Mouse (Mus musculus) neural tube, embryonic 14.5 days (tissue): Measurements from ENCODE around the gene Ubl4a. TPM values are rescaled to one million over a fixed set of nuclear protein-coding genes. Genes with fewer than 3 reads are reported as not detected.

Source experiments
- ATAC-seq: fragments of 200-750 bp; cut with Nextera tagmentation; 2 replicates; pipeline ENCODE4 v1.8.0; 2017; ENCODE audit warnings: low read depth, mild to moderate bottlenecking, moderate TSS enrichment, moderate library complexity
- H3K27ac ChIP-seq: fragments of 300-500 bp; sonication (generic); 2 replicates; pipeline ENCODE4 v1.5.1; 2014; ENCODE audit warnings: low read depth, mild to moderate bottlenecking, control low read depth, low read length, moderate library complexity, mixed read lengths
- H3K27me3 ChIP-seq: fragments of 300-500 bp; sonication (generic); 2 replicates; pipeline ENCODE4 v1.6.1; 2014; ENCODE audit warnings: low read length; ENCODE audit not compliant: control insufficient read depth, insufficient read depth
- H3K36me3 ChIP-seq: fragments of 300-500 bp; sonication (generic); 2 replicates; pipeline ENCODE4 v1.6.1; 2014; ENCODE audit warnings: low read length, mixed read lengths; ENCODE audit not compliant: control insufficient read depth, insufficient read depth
- H3K4me1 ChIP-seq: fragments of 300-500 bp; sonication (generic); 2 replicates; pipeline ENCODE4 v1.6.1; 2014; ENCODE audit warnings: low read length; ENCODE audit not compliant: control insufficient read depth, insufficient read depth
- H3K4me2 ChIP-seq: fragments of 300-500 bp; sonication (generic); 2 replicates; pipeline ENCODE4 v1.6.1; 2014; ENCODE audit warnings: mild to moderate bottlenecking, low read depth, low read length, control low read depth
- H3K4me3 ChIP-seq: fragments of 300-500 bp; sonication (generic); 2 replicates; pipeline ENCODE4 v1.5.1; 2014; ENCODE audit warnings: low read depth, low read length, control low read depth, mixed read lengths
- H3K9ac ChIP-seq: fragments of 300-500 bp; sonication (generic); replicated peaks from 2 replicates; pipeline ENCODE4 v1.6.1; 2014; ENCODE audit warnings: low read depth, mild to moderate bottlenecking, control low read depth, low read length, mixed read lengths
- H3K9me3 ChIP-seq: fragments of 300-500 bp; sonication (generic); 2 replicates; pipeline ENCODE4 v1.6.1; 2016; ENCODE audit warnings: low read length; ENCODE audit not compliant: control insufficient read depth
- WGBS: fragments of 180-500 bp; shearing (Covaris S2); extraction: QIAGEN DNeasy Blood & Tissue Kit; methylation state at CpG from one replicate; pipeline ENCODE4 v1.1.7; 2014; 5-methylcytosine and 5-hydroxymethylcytosine counted together
- polyA plus RNA-seq: library from polyadenylated mRNA; unstranded; fragments of >200 nt; fragmentation: Nextera tagmentation; extraction: Ambion mirVana; gene quantifications from 2 replicates; pipeline ENCODE4 v1.2.1, GENCODE M21; 2014

Ubl4a gene
- 70.3 and 73.7 TPM in 2 replicates for polyA plus RNA-seq

DNA sequence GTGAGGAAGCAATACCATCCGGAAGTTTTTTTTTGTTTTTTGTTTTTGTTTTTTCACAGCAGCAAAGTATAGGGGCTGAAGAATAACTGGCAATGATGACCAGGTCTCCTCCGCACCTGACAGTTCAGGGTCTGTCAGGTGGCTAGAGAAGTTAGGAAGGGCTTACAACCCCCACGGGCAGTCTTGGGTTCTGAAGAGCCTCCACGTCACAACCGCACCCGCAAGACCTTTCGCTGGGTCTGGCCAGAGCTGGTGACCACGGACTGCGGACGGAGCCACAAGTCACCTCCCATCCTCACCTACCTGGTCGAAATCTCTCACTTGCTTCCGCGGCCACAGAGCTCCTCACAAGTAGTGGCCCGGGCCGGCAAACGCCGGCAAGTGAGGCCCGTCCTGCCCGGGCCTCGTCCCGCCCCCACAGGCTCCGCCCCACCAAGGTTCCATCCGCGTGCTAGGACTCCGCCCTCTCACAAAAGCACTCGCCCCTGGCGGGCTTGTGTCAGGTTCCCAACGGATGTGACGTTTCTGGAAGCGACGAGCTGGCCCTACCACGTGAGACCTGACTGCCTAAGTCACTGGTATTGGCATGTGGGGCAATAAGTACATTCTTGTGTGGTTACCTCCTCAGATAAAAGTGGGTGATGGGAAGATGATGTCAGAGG lies at the start of gene Ubl4a, which contains the start of gene Slc10a3:
Gene Ubl4a, minus strand, starts transcription at position 331 of the 662 bp plus-strand sequence.
Gene Slc10a3, minus strand, starts transcription at position 462 of the 662 bp plus-strand sequence.
- Histone ChIP-seq H3K27ac (no peak within 1 kb of the TSS), H3K9me3 (no peaks in the 10 kb centered on the region), H3K27me3 (no peaks in the 10 kb centered on the region), H3K4me2 (peak within 1 kb of the TSS; percentile 53), H3K4me1 (0 out of 2 replicates have a peak, but pooled peaks cover 5% of the 10 kb centered on the region), H3K9ac (peak within 1 kb of the TSS; percentile 44; the same call in 1 of the 2 replicates), H3K36me3 (no peaks in the 10 kb centered on the region), H3K4me3 (peak within 1 kb of the TSS; percentile 36)
- whole genome bisulfite sequencing, result 17% methylated on average over 32 of the region's 32 CpGs
- ATAC-seq, result peak; percentile 92

DNA sequence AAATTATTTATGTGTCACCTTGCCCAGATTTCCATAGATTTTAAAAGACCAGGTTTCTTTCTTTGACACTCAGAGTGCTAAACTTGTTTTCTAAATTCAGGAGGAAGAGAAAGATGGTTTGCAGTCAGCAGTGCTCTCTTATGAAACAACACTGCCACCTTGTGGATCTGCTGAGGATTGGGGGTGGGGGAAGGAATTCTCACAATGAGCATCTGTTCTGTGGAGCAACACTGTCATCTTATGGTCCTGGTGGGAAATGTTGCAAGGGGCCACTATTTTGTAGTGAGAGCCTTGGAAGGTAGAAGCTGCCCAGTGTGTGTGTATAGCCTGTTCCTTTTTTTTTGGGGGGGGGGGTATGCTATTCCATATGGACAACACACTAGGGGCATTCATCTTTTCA lies 40.4 kb upstream of the Ubl4a start:
- Histone ChIP-seq H3K4me3 (no peak overlapping the region), H3K4me2 (no peak overlapping the region), H3K27ac (no peak overlapping the region), H3K36me3 (no peaks in the 10 kb centered on the region), H3K9me3 (no peaks in the 10 kb centered on the region), H3K4me1 (no peaks in the 10 kb centered on the region), H3K9ac (no peak overlapping the region), H3K27me3 (no peaks in the 10 kb centered on the region)
- ATAC-seq, result peak; percentile 84

DNA sequence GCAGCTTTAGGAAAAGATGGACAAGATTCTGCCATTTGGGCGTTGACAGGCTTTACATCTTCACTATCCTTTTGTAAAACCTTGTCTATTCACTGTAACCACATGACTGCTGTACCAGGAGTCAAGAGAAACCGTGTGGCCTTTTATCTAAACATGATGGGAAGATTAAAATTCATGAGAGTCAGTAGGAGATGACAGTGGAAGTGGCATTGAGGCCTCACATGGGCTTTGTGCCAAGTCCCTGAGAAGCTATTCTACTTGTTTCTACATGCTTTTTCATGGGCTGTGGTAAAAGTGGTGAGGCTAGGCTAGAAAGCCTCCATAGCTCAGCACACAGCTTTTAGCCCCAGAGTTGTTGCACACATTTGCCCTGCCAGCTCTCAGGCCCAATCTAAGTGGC lies 35.3 kb upstream of the Ubl4a start:
- Histone ChIP-seq H3K9ac (no peak overlapping the region), H3K27me3 (no peaks in the 10 kb centered on the region), H3K4me1 (no peaks in the 10 kb centered on the region), H3K4me3 (no peak overlapping the region), H3K27ac (no peak overlapping the region), H3K36me3 (no peaks in the 10 kb centered on the region), H3K9me3 (no peaks in the 10 kb centered on the region), H3K4me2 (no peak overlapping the region)
- 52% methylated on average over 2 of the region's 2 CpGs for WGBS
- no peak for ATAC-seq

DNA sequence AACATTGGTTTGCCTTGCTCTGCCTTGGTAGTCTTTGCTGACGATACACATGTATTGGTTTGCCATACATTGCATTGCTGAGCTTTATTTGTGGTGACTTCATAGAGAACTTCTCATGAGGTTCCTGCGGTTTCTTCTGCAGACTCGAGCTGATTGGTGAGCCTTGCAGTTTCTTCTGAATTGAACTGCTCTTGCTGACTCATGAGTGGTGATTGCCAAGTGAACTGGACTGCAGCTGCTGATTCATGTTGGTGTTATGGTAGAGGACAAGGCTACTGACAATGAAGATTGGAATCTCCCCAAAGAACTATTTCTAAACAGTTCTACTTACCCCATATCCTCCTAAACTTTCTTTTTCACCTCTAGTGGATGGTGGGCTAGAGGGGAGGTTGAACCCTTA lies 27.1 kb upstream of the Ubl4a start:
- no peak overlapping the region for H3K4me2 ChIP-seq
- H3K36me3 ChIP-seq, result no peaks in the 10 kb centered on the region
- H3K9ac ChIP-seq, result no peak overlapping the region
- ATAC-seq, result no peak
- WGBS, result 80% methylated on average over 3 of the region's 3 CpGs
- H3K27me3 ChIP-seq, result no peaks in the 10 kb centered on the region
- no peaks in the 10 kb centered on the region for H3K4me1 ChIP-seq
- H3K27ac ChIP-seq, result no peak overlapping the region
- no peaks in the 10 kb centered on the region for H3K9me3 ChIP-seq
- H3K4me3 ChIP-seq, result no peak overlapping the region

DNA sequence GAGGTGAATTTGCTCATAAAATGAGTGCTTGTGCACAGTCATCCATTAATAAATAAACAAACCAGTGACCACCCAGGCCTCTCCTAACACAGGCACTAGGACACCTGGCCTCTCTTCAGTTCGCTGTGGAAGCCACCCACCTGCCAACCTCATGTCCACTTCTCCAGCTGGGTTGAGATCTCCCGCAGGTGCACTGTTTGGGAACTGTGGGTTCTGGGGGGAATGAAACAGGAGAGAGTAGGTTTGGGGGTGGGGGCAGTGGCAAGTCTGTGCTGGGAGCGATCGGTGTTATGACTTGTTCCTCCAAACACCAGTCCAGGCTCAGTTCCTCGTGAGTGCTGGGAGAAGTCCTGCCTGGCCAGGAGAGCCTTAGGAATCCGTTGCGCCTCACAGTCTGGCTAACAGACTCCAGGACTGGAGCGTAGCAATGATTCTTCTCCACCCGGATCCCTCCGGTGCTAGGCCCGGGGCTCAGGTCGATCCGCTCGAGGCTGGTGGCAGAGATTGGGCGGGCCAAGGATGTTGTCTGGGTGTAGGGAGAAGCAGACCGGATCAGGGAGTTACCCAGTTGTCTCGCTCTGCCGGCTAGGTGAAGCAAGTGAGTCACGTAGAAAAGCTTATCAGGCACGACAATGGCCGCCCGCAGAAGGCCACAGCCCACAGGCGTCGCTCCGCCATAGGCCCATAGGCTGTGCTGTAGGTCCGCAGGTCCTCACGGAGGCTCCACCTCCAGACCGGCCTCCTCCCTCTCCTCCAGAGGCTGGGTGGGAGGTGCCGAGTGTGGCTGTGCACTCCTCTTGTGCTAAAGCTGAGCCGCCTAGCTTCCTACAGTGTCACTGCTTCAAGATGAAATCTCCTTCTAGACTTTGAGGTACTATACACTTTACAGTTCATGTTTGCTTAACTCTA lies 19.8 kb upstream of the Ubl4a start, which contains the start of the genes Fam3a and Ikbkg:
Gene Fam3a, minus strand, starts transcription at position 738 of the 909 bp plus-strand sequence.
Gene Ikbkg, plus strand, starts transcription at position 756 of the 909 bp plus-strand sequence.
- Histone ChIP-seq H3K4me3 (peak within 1 kb of the TSS; percentile 44), H3K27me3 (no peaks in the 10 kb centered on the region), H3K36me3 (no peaks in the 10 kb centered on the region), H3K27ac (peak within 1 kb of the TSS; percentile 83), H3K9me3 (no peaks in the 10 kb centered on the region), H3K4me2 (peak within 1 kb of the TSS; percentile 62), H3K4me1 (peaks cover 3% of the 10 kb centered on the region; the same call in 1 of the 2 replicates), H3K9ac (peak within 1 kb of the TSS; percentile 54)
- 19% methylated on average over 29 of the region's 30 CpGs for WGBS
- ATAC-seq, result peak; percentile 100

DNA sequence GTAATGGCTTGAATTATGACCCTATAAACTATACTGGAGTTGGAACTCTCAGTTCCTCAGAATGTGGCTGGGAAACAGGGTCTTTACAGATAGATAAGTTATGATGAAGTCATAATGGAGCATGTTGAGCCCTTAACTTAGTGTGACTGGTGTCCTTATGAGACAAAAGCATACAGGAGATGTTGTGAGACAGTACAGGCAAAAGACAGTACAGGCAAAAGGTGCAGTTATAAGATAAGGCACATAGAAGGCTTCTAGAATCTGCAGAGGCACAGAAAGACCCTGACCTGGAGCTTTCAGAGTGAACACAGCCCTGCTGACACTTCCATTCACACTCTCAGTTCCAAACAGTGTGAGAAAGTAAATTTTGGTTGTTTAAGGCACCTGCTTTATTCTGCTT lies 15.1 kb upstream of the Ubl4a start:
- H3K9me3 ChIP-seq, result no peaks in the 10 kb centered on the region
- H3K36me3 ChIP-seq, result no peaks in the 10 kb centered on the region
- ATAC-seq, result no peak
- H3K4me3 ChIP-seq, result no peak overlapping the region
- no peaks in the 10 kb centered on the region for H3K27me3 ChIP-seq
- no peak overlapping the region for H3K9ac ChIP-seq
- no peak overlapping the region for H3K27ac ChIP-seq
- peaks cover 3% of the 10 kb centered on the region; the same call in 1 of the 2 replicates for H3K4me1 ChIP-seq
- H3K4me2 ChIP-seq, result no peak overlapping the region

DNA sequence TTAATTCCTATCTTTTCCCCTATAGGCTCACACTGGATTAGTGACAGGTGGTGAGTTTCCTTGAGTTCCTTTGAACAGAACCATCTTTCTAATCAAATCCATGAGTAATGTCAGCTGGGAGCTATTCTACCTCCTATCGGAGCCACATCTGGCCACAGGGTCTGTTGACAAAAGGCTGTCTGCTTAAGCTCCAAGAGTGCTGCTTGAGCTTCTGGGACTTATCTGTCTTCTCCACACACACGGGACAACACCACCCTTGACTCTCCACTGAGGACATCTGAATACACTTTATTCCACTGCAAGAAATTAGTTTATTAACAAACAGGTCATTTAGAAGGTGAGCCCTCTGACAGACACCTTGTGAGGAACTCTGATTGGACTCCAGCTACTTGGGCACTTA lies 11.4 kb upstream of the Ubl4a start:
- ATAC-seq, result no peak
- Histone ChIP-seq H3K4me2 (no peak overlapping the region), H3K9me3 (no peaks in the 10 kb centered on the region), H3K4me3 (no peak overlapping the region), H3K27me3 (no peaks in the 10 kb centered on the region), H3K36me3 (no peaks in the 10 kb centered on the region), H3K4me1 (no peaks in the 10 kb centered on the region), H3K9ac (no peak overlapping the region), H3K27ac (no peak overlapping the region)
- 81% methylated on average over 2 of the region's 2 CpGs for WGBS

DNA sequence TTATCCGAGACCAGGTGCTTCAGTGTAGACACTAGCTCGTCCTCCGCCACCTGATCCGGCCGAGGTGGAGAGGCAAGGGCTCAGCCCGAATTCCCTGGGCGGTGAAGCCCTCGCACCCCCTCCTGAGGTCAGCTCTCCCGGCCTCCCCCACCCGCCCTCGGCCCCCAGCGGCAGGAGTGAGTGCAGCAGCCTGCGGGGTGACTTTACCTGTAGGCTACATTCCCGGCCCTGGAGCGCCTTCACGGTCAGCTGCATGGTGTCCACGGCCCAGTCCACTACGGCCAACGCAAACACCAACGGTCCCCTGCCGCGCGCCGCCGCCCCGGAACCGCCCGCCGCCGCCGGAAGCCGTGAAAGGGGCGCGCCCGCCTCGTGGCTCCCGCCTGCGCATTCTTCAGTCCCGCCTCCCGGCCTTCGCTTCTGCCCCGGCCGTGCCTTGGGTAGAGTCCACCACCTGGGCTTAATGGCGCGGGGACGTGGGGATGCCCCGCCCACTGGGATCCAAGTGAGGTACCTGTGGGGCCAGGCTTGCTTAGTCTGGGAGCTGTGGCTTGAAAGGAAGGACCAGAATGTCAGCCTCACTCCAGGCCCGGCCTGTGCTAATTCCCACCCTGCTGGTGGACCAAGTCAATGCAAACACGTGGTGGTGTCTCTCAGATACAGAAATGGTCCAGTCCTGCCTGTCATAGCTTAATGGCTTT lies 4.7 kb downstream of the Ubl4a start:
- no peaks in the 10 kb centered on the region for H3K27me3 ChIP-seq
- peak overlapping the region; percentile 59 for H3K4me2 ChIP-seq
- ATAC-seq, result peak; percentile 85
- H3K4me3 ChIP-seq, result peak overlapping the region; percentile 39
- WGBS, result 9% methylated on average over 43 of the region's 49 CpGs
- no peaks in the 10 kb centered on the region for H3K36me3 ChIP-seq
- H3K4me1 ChIP-seq, result 0 out of 2 replicates have a peak, but pooled peaks cover 5% of the 10 kb centered on the region
- peak overlapping the region; percentile 71 for H3K27ac ChIP-seq
- H3K9me3 ChIP-seq, result no peaks in the 10 kb centered on the region
- peak overlapping the region; percentile 55 for H3K9ac ChIP-seq
